Comparison of ENCODE assay signal across 9 mouse cellular contexts in the genomic region with DNA sequence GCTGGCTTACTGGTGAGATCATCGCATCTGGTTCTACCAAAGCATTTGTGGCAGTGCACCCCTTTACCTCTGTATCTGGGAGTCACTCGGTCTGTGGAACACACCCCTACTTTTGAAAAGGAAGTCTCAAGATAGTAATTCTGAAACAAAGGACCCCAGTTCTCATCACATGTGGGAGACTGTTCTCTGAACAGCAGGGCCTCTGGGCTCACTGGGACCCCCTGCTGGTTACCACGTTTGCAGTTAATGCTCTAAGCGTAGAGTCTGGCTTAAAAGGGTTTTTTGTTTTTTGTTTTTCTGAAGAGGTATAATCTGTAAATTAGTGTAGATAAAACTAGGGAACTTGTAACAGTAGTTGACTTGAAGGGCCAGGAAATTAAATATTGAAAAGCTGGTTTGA. TPM values are rescaled to one million over a fixed set of nuclear protein-coding genes. Genes with fewer than 3 reads are reported as not detected.
DNase-seq lines count a peak whose midpoint lies in the region; ATAC-seq and TF ChIP-seq lines count a peak whose summit lies in the region.
"Had no signal": no experiment of that assay in that cellular context is flagged by ENCODE, and none has a peak within 500 bp of the region (broad histone marks: within the 10 kb centered on the region; RNA-seq: fewer than 3 reads in every experiment).

No protein-coding gene starts in this region.

- H3K4me3 ChIP-seq in hindbrain, embryonic 10.5 days = no peak overlapping the region
- no peak overlapping the region for H3K4me3 ChIP-seq in hindbrain, embryonic 12.5 days
- no peak overlapping the region for H3K4me3 ChIP-seq in lung, postnatal 0 days (ENCODE audit: low read depth, low read length)
- no peak overlapping the region for H3K4me3 ChIP-seq in stomach, embryonic 16.5 days (replicated peaks; ENCODE audit: low read length)
- no peak overlapping the region for H3K4me3 ChIP-seq in midbrain, embryonic 15.5 days
- H3K4me3 ChIP-seq: stomach, embryonic 15.5 days had no signal

- peak overlapping the region; percentile 50; the same call in 1 of the 2 replicates for H3K27ac ChIP-seq in hindbrain, embryonic 10.5 days
- no peak overlapping the region for H3K27ac ChIP-seq in hindbrain, embryonic 12.5 days
- peak overlapping the region; percentile 66 for H3K27ac ChIP-seq in lung, postnatal 0 days (ENCODE audit: low read length)
- H3K27ac ChIP-seq in stomach, embryonic 16.5 days (ENCODE audit: low read length) = peak overlapping the region; percentile 77; the same call in 1 of the 2 replicates
- H3K27ac ChIP-seq in midbrain, embryonic 15.5 days = no peak overlapping the region

- no peaks in the 10 kb centered on the region for H3K27me3 ChIP-seq in hindbrain, embryonic 10.5 days (ENCODE audit: insufficient read depth, poor library complexity, severe bottlenecking)
- no peaks in the 10 kb centered on the region for H3K27me3 ChIP-seq in hindbrain, embryonic 12.5 days
- H3K27me3 ChIP-seq in lung, postnatal 0 days (replicated peaks; ENCODE audit: insufficient read depth, low read length) = no peaks in the 10 kb centered on the region
- H3K27me3 ChIP-seq in stomach, embryonic 16.5 days (ENCODE audit: control insufficient read depth, insufficient read depth, low read length) = no peaks in the 10 kb centered on the region
- no peaks in the 10 kb centered on the region for H3K27me3 ChIP-seq in midbrain, embryonic 15.5 days (replicated peaks)
- H3K27me3 ChIP-seq: stomach, embryonic 15.5 days had no signal

- no peak for TF ChIP-seq EP300 in lung, postnatal 0 days (IDR thresholded peaks at IDR 0.05)

- ATAC-seq in hindbrain, embryonic 12.5 days (ENCODE audit: low FRiP score) = no peak
- ATAC-seq in lung, postnatal 0 days = no peak
- ATAC-seq in stomach, embryonic 16.5 days (ENCODE audit: insufficient read depth, low FRiP score) = no peak
- ATAC-seq in midbrain, embryonic 15.5 days (replicated peaks) = no peak

- no peaks in the 10 kb centered on the region for H3K9me3 ChIP-seq in hindbrain, embryonic 10.5 days
- H3K9me3 ChIP-seq in hindbrain, embryonic 12.5 days (replicated peaks) = no peaks in the 10 kb centered on the region
- H3K9me3 ChIP-seq in lung, postnatal 0 days (ENCODE audit: low read length) = no peaks in the 10 kb centered on the region
- no peaks in the 10 kb centered on the region for H3K9me3 ChIP-seq in stomach, embryonic 16.5 days (replicated peaks; ENCODE audit: control insufficient read depth, low read length)
- H3K9me3 ChIP-seq in midbrain, embryonic 15.5 days = no peaks in the 10 kb centered on the region
- H3K9me3 ChIP-seq: stomach, embryonic 15.5 days had no signal

- peaks cover 24% of the 10 kb centered on the region for H3K4me1 ChIP-seq in hindbrain, embryonic 10.5 days (replicated peaks)
- peaks cover 4% of the 10 kb centered on the region; the same call in 1 of the 2 replicates for H3K4me1 ChIP-seq in hindbrain, embryonic 12.5 days
- H3K4me1 ChIP-seq in lung, postnatal 0 days (ENCODE audit: insufficient read depth, low read depth, low read length) = no peaks in the 10 kb centered on the region; the same call in 1 of the 2 replicates
- peaks cover 11% of the 10 kb centered on the region for H3K4me1 ChIP-seq in stomach, embryonic 16.5 days (ENCODE audit: control insufficient read depth, insufficient read depth, low read length)
- no peaks in the 10 kb centered on the region for H3K4me1 ChIP-seq in midbrain, embryonic 15.5 days

- peak; percentile 50 for TF ChIP-seq CTCF in lung, postnatal 0 days (IDR thresholded peaks at IDR 0.05)

- no peaks in the 10 kb centered on the region for H3K36me3 ChIP-seq in hindbrain, embryonic 10.5 days
- no peaks in the 10 kb centered on the region for H3K36me3 ChIP-seq in hindbrain, embryonic 12.5 days
- no peaks in the 10 kb centered on the region for H3K36me3 ChIP-seq in lung, postnatal 0 days (ENCODE audit: insufficient read depth, low read length)
- H3K36me3 ChIP-seq in stomach, embryonic 16.5 days (ENCODE audit: control insufficient read depth, insufficient read depth, low read length) = no peaks in the 10 kb centered on the region
- H3K36me3 ChIP-seq in midbrain, embryonic 15.5 days (replicated peaks) = no peaks in the 10 kb centered on the region
- H3K36me3 ChIP-seq: stomach, embryonic 15.5 days had no signal

- no peak overlapping the region for H3K4me2 ChIP-seq in hindbrain, embryonic 12.5 days (replicated peaks)
- no peak overlapping the region for H3K4me2 ChIP-seq in lung, postnatal 0 days (replicated peaks; ENCODE audit: low read depth, low read length)
- H3K4me2 ChIP-seq in stomach, embryonic 16.5 days (ENCODE audit: low read depth, low read length) = no peak overlapping the region
- no peak overlapping the region for H3K4me2 ChIP-seq in midbrain, embryonic 15.5 days
- H3K4me2 ChIP-seq: stomach, embryonic 15.5 days had no signal

- WGBS in hindbrain, embryonic 10.5 days = 34% methylated on average over 4 of the region's 4 CpGs
- WGBS in hindbrain, embryonic 12.5 days = 28% methylated on average over 4 of the region's 4 CpGs
- WGBS in lung, postnatal 0 days = 45% methylated on average over 4 of the region's 4 CpGs
- 49% methylated on average over 4 of the region's 4 CpGs for WGBS in stomach, embryonic 16.5 days
- WGBS in midbrain, embryonic 15.5 days = 33% methylated on average over 4 of the region's 4 CpGs

- intact Hi-C loops in heart, postnatal 10 days (cut with DNase I) = no loop called here

- no peak overlapping the region for H3K9ac ChIP-seq in hindbrain, embryonic 12.5 days
- H3K9ac ChIP-seq in lung, postnatal 0 days (replicated peaks; ENCODE audit: low read depth) = no peak overlapping the region
- no peak overlapping the region for H3K9ac ChIP-seq in stomach, embryonic 16.5 days (ENCODE audit: low read length)
- H3K9ac ChIP-seq in midbrain, embryonic 15.5 days = no peak overlapping the region
- H3K9ac ChIP-seq: stomach, embryonic 15.5 days had no signal

- peak; percentile 5 for DNase-seq in hindbrain, embryonic 10.5 days (ENCODE audit: low spot score)
- peak; percentile 83 to 87 for DNase-seq in B cell, adult 2 months
- peak; percentile 50 for DNase-seq in ZHBTc4 (ENCODE audit: low read depth, low spot score)
- DNase-seq in heart, postnatal 10 days = peak; percentile 50 to 68
- DNase-seq in lung, postnatal 0 days (ENCODE audit: low spot score) = no peak

RNA-seq across cellular contexts. Expression of a gene that starts 42.9 kb away (rescaled TPM):
- polyA plus RNA-seq in hindbrain, embryonic 10.5 days (2016; fragmentation: Nextera tagmentation; extraction: Ambion mirVana) = 31.8 and 32.9 TPM in 2 replicates
- polyA plus RNA-seq in hindbrain, embryonic 12.5 days (2016; fragmentation: Nextera tagmentation; extraction: Ambion mirVana) = 39.1 and 46.4 TPM in 2 replicates
- total RNA-seq in heart, postnatal 10 days (2021) = 100 to 1,000 TPM; 172 to 180 TPM
- polyA plus RNA-seq in lung, postnatal 0 days (2015; fragmentation: Nextera tagmentation; extraction: Ambion mirVana) = 42.8 and 60.1 TPM in 2 replicates
- 108 and 116 TPM in 2 replicates for polyA plus RNA-seq in stomach, embryonic 16.5 days (2015; fragmentation: Nextera tagmentation; extraction: Ambion mirVana)
- polyA plus RNA-seq in midbrain, embryonic 15.5 days (2015; fragmentation: Nextera tagmentation; extraction: Ambion mirVana) = 12.2 and 12.8 TPM in 2 replicates

RNA-seq across cellular contexts. Expression of a gene that starts 49.8 kb away (rescaled TPM):
- 0.47 and 0.52 TPM in 2 replicates for polyA plus RNA-seq in hindbrain, embryonic 10.5 days (2016; fragmentation: Nextera tagmentation; extraction: Ambion mirVana)
- polyA plus RNA-seq in hindbrain, embryonic 12.5 days (2016; fragmentation: Nextera tagmentation; extraction: Ambion mirVana) = 0.46 and 0.76 TPM in 2 replicates
- total RNA-seq in heart, postnatal 10 days (2021) = 1 to 10 TPM; 8.0 to 8.7 TPM
- 1.0 and 1.7 TPM in 2 replicates for polyA plus RNA-seq in lung, postnatal 0 days (2015; fragmentation: Nextera tagmentation; extraction: Ambion mirVana)
- polyA plus RNA-seq in stomach, embryonic 16.5 days (2015; fragmentation: Nextera tagmentation; extraction: Ambion mirVana) = 1.9 and 2.8 TPM in 2 replicates
- 0.23 and 0.31 TPM in 2 replicates for polyA plus RNA-seq in midbrain, embryonic 15.5 days (2015; fragmentation: Nextera tagmentation; extraction: Ambion mirVana)

Comparison
In these comparisons a context has a peak if more than half of its experiments do, and no peak if none do; other contexts are left out.
1. H3K27ac ChIP-seq: peak in hindbrain, embryonic 10.5 days (single experiment), lung, postnatal 0 days (single experiment) and stomach, embryonic 16.5 days (single experiment); none in hindbrain, embryonic 12.5 days (single experiment) and midbrain, embryonic 15.5 days (single experiment).